Mouse (Mus musculus) G1E (cell line): ENCODE measurements at regions not wholly inside any gene's neighbourhood (a gene's known extent, or its start where the extent isn't known, plus 50 kb on each side); places are given as distances from the start of the nearest gene placed in this dataset.

ENCODE experiments used
- CTCF ChIP-seq: IDR thresholded peaks from 2 replicates; pipeline ENCODE4 v1.5.1; 2012; ENCODE audit warnings: low read depth, low read length, inconsistent platforms, mixed read lengths
- GATA1 ChIP-seq: IDR thresholded peaks from 2 replicates; pipeline ENCODE4 v1.6.1; 2012; ENCODE audit warnings: borderline replicate concordance, low read length, inconsistent platforms, mixed read lengths
- TAL1 ChIP-seq: conservative IDR thresholded peaks from 2 replicates; pipeline ENCODE4 v1.6.1; 2012; ENCODE audit warnings: low read depth, low read length, inconsistent platforms, mixed read lengths

GRCm38 (mm10) chr8:116067978-116068375 is 360.4 kb upstream of the Maf start:
- TF ChIP-seq CTCF (no peak), TAL1 (no peak), GATA1 (no peak)
